Mouse (Mus musculus): ENCODE results near the gene Rora. TPM values are rescaled to one million over a fixed set of nuclear protein-coding genes. Genes with fewer than 3 reads are reported as not detected.

Rora gene
- total RNA-seq, 2 experiments from 2014 or later: 78.4 to 79.1 TPM

- Histone ChIP-seq H3K27ac (no peak overlapping the region), H3K4me3 (no peak overlapping the region)
- TF ChIP-seq CTCF (IDR thresholded peaks at IDR 0.05): no peak
- DNase-seq (ENCODE audit: extremely low spot score in 1 of 2, low spot score in 2 of 2): no peak
- intact Hi-C loops (cut with DNase I): no loop called here
Measured at GRCm38 (mm10) chr9:69044614-69045133, 391.1 kb downstream of the Rora start.

DNA sequence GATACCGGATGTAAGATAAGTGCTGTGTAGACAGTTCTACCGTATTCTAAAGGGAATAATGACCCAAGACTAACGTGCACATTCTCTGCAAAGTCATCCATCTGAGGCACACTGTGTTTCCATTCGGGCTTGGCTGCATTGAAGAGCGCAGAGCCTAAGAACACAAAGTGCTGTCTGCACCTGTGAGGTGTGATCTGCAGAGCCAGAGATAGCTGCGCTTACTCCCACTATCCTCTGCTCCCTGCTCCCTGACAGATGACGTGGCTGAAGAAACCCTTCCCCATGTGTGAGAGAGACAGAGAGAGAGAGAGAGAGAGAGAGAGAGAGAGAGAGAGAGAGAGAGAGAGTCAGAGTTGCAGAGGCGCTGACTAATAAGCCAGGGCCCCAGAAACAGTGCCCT lies 392.3 kb downstream of the Rora start:
- intact Hi-C loops (cut with DNase I): no loop called here
- no peak for DNase-seq (ENCODE audit: extremely low spot score in 1 of 2, low spot score in 2 of 2)

GRCm38 (mm10) chr9:69050856-69051255 lies 397.3 kb downstream of the Rora start:
- Histone ChIP-seq H3K27ac (no peak overlapping the region), H3K4me3 (no peak overlapping the region)
- intact Hi-C loops (cut with DNase I): no loop called here
- no peak for DNase-seq (ENCODE audit: extremely low spot score in 1 of 2, low spot score in 2 of 2)
- TF ChIP-seq CTCF (IDR thresholded peaks at IDR 0.05): no peak

More for the DNA sequence above, 392.3 kb downstream of the Rora start:
- TF ChIP-seq CTCF (IDR thresholded peaks at IDR 0.05): no peak
- no peak overlapping the region for H3K4me3 ChIP-seq
- H3K27ac ChIP-seq: no peak overlapping the region

DNA sequence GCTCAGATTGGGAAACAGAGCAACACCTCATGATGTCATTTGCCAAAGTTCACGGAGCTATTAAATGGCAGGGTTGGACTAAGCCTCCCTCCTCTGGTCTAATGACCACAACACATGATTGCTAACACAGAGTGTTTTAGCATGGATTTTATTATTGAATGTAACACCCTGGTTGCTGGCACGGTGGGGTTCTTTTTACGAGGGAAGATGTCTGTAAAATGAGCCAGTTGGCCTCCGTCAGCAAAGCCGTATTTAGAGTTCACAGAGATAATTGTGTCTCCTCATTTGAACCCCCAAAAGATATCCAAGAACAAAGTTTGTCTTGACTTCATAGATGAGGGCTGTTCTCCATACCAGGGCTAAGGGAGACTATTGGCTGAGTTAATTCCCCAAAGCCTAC lies 398.3 kb downstream of the Rora start:
- intact Hi-C loops (cut with DNase I): no loop called here
- no peak for DNase-seq (ENCODE audit: extremely low spot score in 1 of 2, low spot score in 2 of 2)
- no peak for TF ChIP-seq CTCF (IDR thresholded peaks at IDR 0.05)
- Histone ChIP-seq H3K4me3 (no peak overlapping the region), H3K27ac (no peak overlapping the region)

DNA sequence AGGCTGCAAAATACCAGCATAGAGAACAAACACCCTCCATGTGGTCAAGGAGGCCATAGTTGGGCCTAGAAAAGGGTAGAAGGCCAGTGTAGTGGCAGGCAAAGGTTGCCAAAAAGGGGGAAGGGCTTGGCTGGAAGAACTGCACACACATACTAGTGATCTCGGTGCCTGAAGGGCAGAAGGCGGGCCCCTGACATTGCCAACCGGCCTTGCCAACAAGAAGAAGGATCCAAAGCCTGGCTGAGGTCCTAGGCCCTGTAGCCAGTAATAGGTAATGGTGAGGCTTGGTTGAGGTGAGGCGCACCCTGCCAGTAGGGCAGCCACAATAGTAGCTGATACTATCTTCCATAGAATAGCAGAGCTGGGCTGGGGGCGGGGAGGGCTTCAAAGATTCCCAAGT lies 401.7 kb downstream of the Rora start:
- Histone ChIP-seq H3K4me3 (no peak overlapping the region), H3K27ac (no peak overlapping the region)
- TF ChIP-seq CTCF (IDR thresholded peaks at IDR 0.05): no peak
- intact Hi-C loops (cut with DNase I): no loop called here
- DNase-seq (ENCODE audit: extremely low spot score in 1 of 2, low spot score in 2 of 2): no peak

DNA sequence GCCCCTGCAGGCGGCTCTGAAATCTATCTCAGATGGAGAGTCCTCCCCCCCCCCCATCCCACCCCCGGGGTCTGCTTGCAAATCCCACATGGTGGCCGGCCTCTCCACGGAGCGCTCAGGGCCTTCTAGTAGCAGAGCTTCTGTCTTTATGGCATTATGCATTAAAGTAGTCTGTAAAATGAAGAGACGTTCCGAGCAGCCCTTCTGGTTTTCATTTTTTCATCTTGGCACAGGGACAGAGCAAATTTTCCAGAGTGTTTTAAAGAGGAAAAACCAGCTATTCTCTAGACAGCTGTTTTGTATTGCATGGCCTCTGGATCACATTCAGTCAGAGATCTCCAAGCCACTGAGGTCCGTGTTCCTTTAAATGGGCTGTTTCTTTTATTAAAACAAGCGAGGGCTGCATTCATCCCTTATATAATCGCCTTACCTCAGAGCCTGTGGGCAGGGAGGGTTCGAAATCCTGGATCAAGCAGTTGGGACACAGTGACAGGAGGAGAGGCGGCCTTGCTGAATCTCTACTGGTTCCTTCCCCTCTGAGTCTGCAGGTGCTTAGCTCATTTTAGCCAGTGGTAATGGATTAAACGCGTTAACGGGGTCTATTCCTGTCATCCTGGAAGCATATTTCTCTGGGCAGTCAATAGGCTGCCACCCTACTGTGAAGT lies 417.7 kb downstream of the Rora start:
- DNase-seq (ENCODE audit: extremely low spot score in 1 of 2, low spot score in 2 of 2): no peak
- intact Hi-C loops (cut with DNase I): no loop called here
- Histone ChIP-seq H3K27ac (no peak overlapping the region), H3K4me3 (no peak overlapping the region)
- no peak for TF ChIP-seq CTCF (IDR thresholded peaks at IDR 0.05)

DNA sequence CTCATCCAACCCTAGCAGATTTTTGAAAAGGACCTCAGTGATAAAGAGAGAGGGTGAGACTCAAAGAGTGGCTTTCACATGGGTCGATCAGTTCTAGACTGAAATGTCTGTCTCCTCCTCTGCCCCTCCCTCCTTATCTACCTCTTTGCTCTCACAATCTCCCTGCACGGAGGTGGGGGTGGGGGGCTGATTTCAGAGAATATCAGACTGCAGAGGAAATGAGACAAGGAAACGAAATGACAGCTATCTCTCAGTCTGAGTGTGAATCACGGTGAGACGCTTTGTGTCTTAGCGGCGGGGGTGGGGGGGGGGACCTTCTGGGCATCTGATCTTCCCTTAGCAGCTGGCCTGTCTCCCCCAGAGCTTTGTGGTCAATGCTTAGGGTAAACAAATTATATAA lies 419.7 kb downstream of the Rora start:
- TF ChIP-seq CTCF (IDR thresholded peaks at IDR 0.05): no peak
- Histone ChIP-seq H3K4me3 (no peak overlapping the region), H3K27ac (no peak overlapping the region)
- no peak for DNase-seq (ENCODE audit: extremely low spot score in 1 of 2, low spot score in 2 of 2)
- intact Hi-C loops (cut with DNase I): no loop called here

GRCm38 (mm10) chr9:69084086-69084719 lies 430.6 kb downstream of the Rora start:
- no peak for TF ChIP-seq CTCF (IDR thresholded peaks at IDR 0.05)
- Histone ChIP-seq H3K27ac (no peak overlapping the region), H3K4me3 (no peak overlapping the region)
- intact Hi-C loops (cut with DNase I): no loop called here
- no peak for DNase-seq (ENCODE audit: extremely low spot score in 1 of 2, low spot score in 2 of 2)

DNA sequence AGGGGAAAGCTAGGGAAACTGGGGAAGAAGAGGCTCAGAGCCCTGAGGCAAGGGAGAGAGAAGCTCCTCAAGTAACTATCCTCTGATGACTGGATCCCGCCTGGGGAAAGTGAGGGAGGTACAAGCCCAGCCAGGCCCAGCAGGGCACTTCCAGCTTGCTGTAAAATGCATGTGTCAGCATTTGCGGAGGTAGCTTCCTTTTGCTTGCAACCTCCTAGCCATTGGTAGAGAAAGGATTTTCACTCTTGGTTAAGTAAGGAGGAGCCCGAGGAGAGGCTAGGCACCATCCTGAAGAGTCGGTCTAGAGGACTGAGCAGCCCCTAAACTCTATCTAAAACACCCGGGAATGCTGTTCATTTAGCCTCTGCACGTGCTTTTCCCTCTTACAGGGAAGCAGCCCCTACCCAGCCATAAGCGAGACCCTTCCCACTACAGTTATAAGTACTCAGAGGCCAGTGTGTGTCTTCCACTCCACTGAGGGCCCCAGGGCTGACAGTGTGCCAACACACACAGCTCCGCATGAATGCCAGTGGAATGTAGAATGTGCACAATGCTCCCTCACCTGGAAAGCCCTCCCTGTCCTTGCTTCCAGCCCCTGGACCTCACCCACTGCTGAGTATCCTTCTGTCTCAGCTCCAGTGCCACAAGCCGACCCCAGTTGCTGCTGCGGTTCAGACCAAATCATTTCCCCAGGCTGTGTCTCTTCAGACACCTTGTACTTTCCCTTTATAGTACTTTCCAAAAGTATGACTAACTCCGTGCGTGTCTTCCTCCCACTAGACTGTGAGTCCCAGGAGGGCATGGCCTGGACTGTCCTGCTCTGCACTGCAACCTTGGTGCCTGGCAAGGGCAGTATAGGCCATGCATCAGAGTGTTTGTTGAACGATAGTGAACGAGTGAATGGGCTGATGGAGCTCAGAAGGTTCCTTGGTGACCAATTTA lies 431.4 kb downstream of the Rora start:
- intact Hi-C loops (cut with DNase I): no loop called here
- no peak for TF ChIP-seq CTCF (IDR thresholded peaks at IDR 0.05)
- no peak overlapping the region for H3K4me3 ChIP-seq
- DNase-seq (ENCODE audit: extremely low spot score in 1 of 2, low spot score in 2 of 2): no peak
- no peak overlapping the region for H3K27ac ChIP-seq

GRCm38 (mm10) chr9:69086844-69087243 lies 433.3 kb downstream of the Rora start:
- Histone ChIP-seq H3K4me3 (no peak overlapping the region), H3K27ac (no peak overlapping the region)
- DNase-seq (ENCODE audit: extremely low spot score in 1 of 2, low spot score in 2 of 2): no peak
- no peak for TF ChIP-seq CTCF (IDR thresholded peaks at IDR 0.05)
- intact Hi-C loops (cut with DNase I): no loop called here

GRCm38 (mm10) chr9:69087325-69087724 lies 433.7 kb downstream of the Rora start:
- no peak for TF ChIP-seq CTCF (IDR thresholded peaks at IDR 0.05)
- DNase-seq (ENCODE audit: extremely low spot score in 1 of 2, low spot score in 2 of 2): no peak
- no peak overlapping the region for H3K27ac ChIP-seq
- intact Hi-C loops (cut with DNase I): no loop called here
- no peak overlapping the region for H3K4me3 ChIP-seq

DNA sequence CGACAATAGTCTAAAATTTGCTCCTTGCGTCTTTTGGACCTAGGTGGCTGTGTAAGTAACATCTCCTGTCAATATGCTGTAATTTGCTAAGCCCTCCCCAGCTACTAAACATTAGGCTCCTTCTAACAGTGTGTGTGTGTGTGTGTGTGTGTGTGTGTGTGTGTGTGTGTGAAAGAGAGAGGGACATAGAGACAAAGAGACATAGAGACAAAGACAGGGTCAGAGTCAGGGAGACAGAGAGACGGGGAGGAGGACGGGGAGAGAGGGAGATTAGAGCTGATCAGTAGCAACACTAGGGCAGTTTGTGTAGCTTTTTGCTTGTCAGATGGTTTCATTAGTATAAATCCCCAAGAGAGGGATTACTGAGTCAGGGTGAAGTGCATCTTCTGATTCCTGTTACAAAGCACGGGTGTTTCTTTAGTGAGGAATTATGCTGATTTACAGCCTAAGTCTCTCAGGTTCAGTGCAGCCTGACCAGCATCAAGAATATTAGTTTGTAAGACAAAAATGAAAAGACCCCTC lies 437.2 kb downstream of the Rora start:
- H3K27ac ChIP-seq: no peak overlapping the region
- no peak for TF ChIP-seq CTCF (IDR thresholded peaks at IDR 0.05)

More for the DNA sequence above, 437.2 kb downstream of the Rora start:
- intact Hi-C loops (cut with DNase I): no loop called here
- DNase-seq (ENCODE audit: extremely low spot score in 1 of 2, low spot score in 2 of 2): no peak
- H3K4me3 ChIP-seq: no peak overlapping the region

Data from left cerebral cortex, adult 2 months (tissue).